Mouse (Mus musculus) hindbrain, embryonic 16.5 days (tissue): ENCODE measurements around the gene Olfr826. TPM values are rescaled to one million over a fixed set of nuclear protein-coding genes. Genes with fewer than 3 reads are reported as not detected.
"Not testable (repeated sequence)": the region's sequence is repeated elsewhere in the genome, so short reads cannot be mapped to it uniquely, and the experiment has no call there.

ENCODE experiments used
- ATAC-seq: fragments of 200-750 bp; cut with Nextera tagmentation; 2 replicates; pipeline ENCODE4 v1.8.0; 2017; ENCODE audit warnings: moderate TSS enrichment, moderate library complexity
- H3K27ac ChIP-seq: fragments of 300-500 bp; sonication (generic); 2 replicates; pipeline ENCODE4 v1.5.1; 2014; ENCODE audit warnings: low read depth, mild to moderate bottlenecking, control low read depth, low read length, moderate library complexity
- H3K27me3 ChIP-seq: fragments of 300-500 bp; sonication (generic); replicated peaks from 2 replicates; pipeline ENCODE4 v1.6.1; 2014; ENCODE audit warnings: low read length; ENCODE audit not compliant: control insufficient read depth, insufficient read depth
- H3K36me3 ChIP-seq: fragments of 300-500 bp; sonication (generic); 2 replicates; pipeline ENCODE4 v1.6.1; 2014; ENCODE audit warnings: mild to moderate bottlenecking, low read length, moderate library complexity, mixed read lengths; ENCODE audit not compliant: control insufficient read depth, insufficient read depth
- H3K4me1 ChIP-seq: fragments of 300-500 bp; sonication (generic); 2 replicates; pipeline ENCODE4 v1.6.1; 2014; ENCODE audit warnings: low read depth, low read length; ENCODE audit not compliant: control insufficient read depth, insufficient read depth
- H3K4me2 ChIP-seq: fragments of 300-500 bp; sonication (generic); 2 replicates; pipeline ENCODE4 v1.6.1; 2014; ENCODE audit warnings: mild to moderate bottlenecking, low read length, control low read depth, moderate library complexity
- H3K4me3 ChIP-seq: fragments of 300-500 bp; sonication (generic); 2 replicates; pipeline ENCODE4 v1.5.1; 2014; ENCODE audit warnings: mild to moderate bottlenecking, low read length, control low read depth, moderate library complexity
- H3K9ac ChIP-seq: fragments of 300-500 bp; sonication (generic); 2 replicates; pipeline ENCODE4 v1.6.1; 2014; ENCODE audit warnings: low read depth, mild to moderate bottlenecking, control low read depth, low read length, moderate library complexity
- H3K9me3 ChIP-seq: fragments of 300-500 bp; sonication (generic); 2 replicates; pipeline ENCODE4 v1.6.1; 2014; ENCODE audit warnings: mild to moderate bottlenecking, low read length, moderate library complexity; ENCODE audit not compliant: control insufficient read depth
- WGBS: fragments of 180-500 bp; shearing (Covaris S2); extraction: QIAGEN DNeasy Blood & Tissue Kit; methylation state at CpG from one replicate; pipeline ENCODE4 v1.1.7; 2014; 5-methylcytosine and 5-hydroxymethylcytosine counted together
- polyA plus RNA-seq: library from polyadenylated mRNA; unstranded; fragments of >200 nt; fragmentation: Nextera tagmentation; extraction: Ambion mirVana; gene quantifications from 2 replicates; pipeline ENCODE4 v1.2.1, GENCODE M21; 2015

Gene Olfr826
- not detected in 2 replicates for polyA plus RNA-seq

- H3K27me3 ChIP-seq = no peaks in the 10 kb centered on the region
- no peak within 1 kb of the TSS for H3K4me3 ChIP-seq
- H3K9me3 ChIP-seq = no peaks in the 10 kb centered on the region
- no peak within 1 kb of the TSS for H3K9ac ChIP-seq
- ATAC-seq = no peak
- H3K36me3 ChIP-seq = no peaks in the 10 kb centered on the region
- no peaks in the 10 kb centered on the region for H3K4me1 ChIP-seq
- no peak within 1 kb of the TSS for H3K4me2 ChIP-seq
- 89% methylated on average over 1 of the region's 1 CpGs for WGBS
- no peak within 1 kb of the TSS for H3K27ac ChIP-seq
Measured at GRCm38 (mm10) chr10:130184086-130184485, at the start of gene Olfr826. TSS of gene Olfr826 (minus strand) at chr10:130184186.

- 65% methylated on average over 1 of the region's 1 CpGs for WGBS
- H3K27me3 ChIP-seq = no peaks in the 10 kb centered on the region
- no peak overlapping the region for H3K4me2 ChIP-seq
- no peak overlapping the region for H3K4me3 ChIP-seq
- no peaks in the 10 kb centered on the region for H3K4me1 ChIP-seq
- H3K36me3 ChIP-seq = no peaks in the 10 kb centered on the region
- ATAC-seq = no peak
- no peaks in the 10 kb centered on the region for H3K9me3 ChIP-seq
- no peak overlapping the region for H3K9ac ChIP-seq
- H3K27ac ChIP-seq = no peak overlapping the region
Measured at GRCm38 (mm10) chr10:130232117-130232516, 48.1 kb upstream of the Olfr826 start.

DNA sequence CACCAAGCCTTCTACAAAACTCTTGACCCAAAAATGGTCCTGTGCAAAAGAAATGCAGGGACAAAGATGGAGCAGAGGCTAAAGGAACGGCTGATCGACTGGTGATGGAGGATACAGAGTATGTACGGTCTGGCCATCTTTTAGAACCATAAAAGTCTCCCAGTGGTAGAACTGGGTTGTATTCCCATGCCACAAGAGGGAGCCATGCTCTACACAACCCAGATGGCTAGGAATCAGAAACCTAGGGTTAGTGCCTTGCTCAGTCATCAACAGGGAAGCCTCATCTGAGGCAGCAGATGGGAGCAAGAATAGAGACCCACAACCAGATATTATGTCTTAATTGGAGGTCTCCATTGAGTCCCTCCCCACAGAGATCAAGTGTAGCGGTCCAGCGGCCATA, 45.6 kb upstream of the Olfr826 start:
- 84% methylated on average over 5 of the region's 5 CpGs for WGBS

GRCm38 (mm10) chr10:130228246-130228645, 44.3 kb upstream of the Olfr826 start:
- Histone ChIP-seq H3K4me3 (no peak overlapping the region), H3K36me3 (no peaks in the 10 kb centered on the region), H3K27ac (no peak overlapping the region), H3K4me2 (no peak overlapping the region), H3K27me3 (no peaks in the 10 kb centered on the region), H3K9me3 (no peaks in the 10 kb centered on the region), H3K9ac (no peak overlapping the region), H3K4me1 (no peaks in the 10 kb centered on the region)
- 0% methylated on average over 1 of the region's 1 CpGs for WGBS
- ATAC-seq = peak; percentile 95

More for the DNA sequence above, 45.6 kb upstream of the Olfr826 start:
- no peak overlapping the region for H3K9ac ChIP-seq
- H3K27ac ChIP-seq = no peak overlapping the region
- no peak overlapping the region for H3K4me3 ChIP-seq
- no peaks in the 10 kb centered on the region for H3K9me3 ChIP-seq
- H3K4me2 ChIP-seq = no peak overlapping the region
- no peaks in the 10 kb centered on the region for H3K36me3 ChIP-seq
- H3K27me3 ChIP-seq = no peaks in the 10 kb centered on the region
- H3K4me1 ChIP-seq = no peaks in the 10 kb centered on the region
- ATAC-seq = no peak

GRCm38 (mm10) chr10:130225034-130225433, 41.0 kb upstream of the Olfr826 start:
- ATAC-seq = no peak
- Histone ChIP-seq H3K4me3 (no peak overlapping the region), H3K27ac (no peak overlapping the region), H3K4me2 (no peak overlapping the region), H3K9ac (no peak overlapping the region), H3K27me3 (no peaks in the 10 kb centered on the region), H3K36me3 (no peaks in the 10 kb centered on the region), H3K9me3 (no peaks in the 10 kb centered on the region), H3K4me1 (no peaks in the 10 kb centered on the region)
- 76% methylated on average over 3 of the region's 3 CpGs for WGBS

DNA sequence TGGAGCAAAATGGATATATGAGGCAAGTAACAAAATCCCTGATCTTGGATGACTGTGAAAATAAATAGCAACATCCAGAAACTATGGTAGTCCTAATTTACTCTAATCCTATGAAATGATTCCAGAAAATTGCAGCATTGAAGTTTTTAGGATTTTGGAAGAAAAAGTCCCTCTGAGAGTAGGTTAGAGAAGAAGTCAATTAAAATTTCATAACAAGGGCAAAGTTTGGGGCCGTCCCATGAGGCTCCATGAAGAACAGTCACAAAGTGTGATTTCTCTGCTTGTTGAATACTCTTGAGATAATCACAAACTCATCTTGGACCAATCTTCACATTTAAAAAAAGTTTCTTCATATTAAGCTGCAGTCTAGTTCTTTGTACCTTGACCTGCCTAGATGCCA, 30.3 kb upstream of the Olfr826 start, which contains the start of gene Olfr827:
Gene Olfr827, minus strand, starts transcription at position 101 of the 400 bp plus-strand sequence.
- Histone ChIP-seq H3K27me3 (no peaks in the 10 kb centered on the region), H3K9me3 (no peaks in the 10 kb centered on the region), H3K27ac (no peak within 1 kb of the TSS), H3K36me3 (no peaks in the 10 kb centered on the region), H3K4me2 (no peak within 1 kb of the TSS), H3K4me3 (no peak within 1 kb of the TSS), H3K4me1 (no peaks in the 10 kb centered on the region), H3K9ac (no peak within 1 kb of the TSS)
- 87% methylated on average over 1 of the region's 1 CpGs for WGBS
- ATAC-seq = no peak

DNA sequence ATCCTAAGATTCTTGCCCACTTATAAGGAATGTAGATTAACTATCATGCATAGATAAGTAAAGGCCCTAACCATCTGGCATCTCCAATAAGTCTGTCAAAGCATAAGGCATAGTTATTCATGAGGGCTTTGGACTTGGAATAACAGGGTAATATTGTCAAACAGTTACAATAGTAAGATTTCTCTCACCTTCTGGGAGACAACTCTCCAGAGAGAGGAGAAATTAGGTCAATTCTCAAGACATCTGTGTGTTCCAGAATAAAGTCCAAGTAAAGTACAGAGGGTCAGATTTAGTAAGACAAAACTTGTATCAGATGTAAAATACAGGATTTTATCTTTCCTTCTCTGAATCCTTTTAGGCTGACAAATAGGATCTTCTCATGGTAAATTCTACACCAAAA, 17.3 kb downstream of the Olfr826 start, which contains the start of gene Olfr825:
Gene Olfr825, minus strand, starts transcription at position 101 of the 400 bp plus-strand sequence.
- Histone ChIP-seq H3K9ac (no peak within 1 kb of the TSS), H3K9me3 (no peaks in the 10 kb centered on the region), H3K4me1 (no peaks in the 10 kb centered on the region), H3K27ac (no peak within 1 kb of the TSS), H3K36me3 (no peaks in the 10 kb centered on the region), H3K4me2 (no peak within 1 kb of the TSS), H3K4me3 (no peak within 1 kb of the TSS), H3K27me3 (no peaks in the 10 kb centered on the region)
- no peak for ATAC-seq

- no peak overlapping the region for H3K4me2 ChIP-seq
- no peak overlapping the region for H3K4me3 ChIP-seq
- no peaks in the 10 kb centered on the region for H3K36me3 ChIP-seq
- no peaks in the 10 kb centered on the region for H3K27me3 ChIP-seq
- H3K4me1 ChIP-seq = no peaks in the 10 kb centered on the region
- no peak overlapping the region for H3K27ac ChIP-seq
- no peak overlapping the region for H3K9ac ChIP-seq
- no peaks in the 10 kb centered on the region for H3K9me3 ChIP-seq
- ATAC-seq = no peak
Measured at GRCm38 (mm10) chr10:130165196-130165595, 18.8 kb downstream of the Olfr826 start.

DNA sequence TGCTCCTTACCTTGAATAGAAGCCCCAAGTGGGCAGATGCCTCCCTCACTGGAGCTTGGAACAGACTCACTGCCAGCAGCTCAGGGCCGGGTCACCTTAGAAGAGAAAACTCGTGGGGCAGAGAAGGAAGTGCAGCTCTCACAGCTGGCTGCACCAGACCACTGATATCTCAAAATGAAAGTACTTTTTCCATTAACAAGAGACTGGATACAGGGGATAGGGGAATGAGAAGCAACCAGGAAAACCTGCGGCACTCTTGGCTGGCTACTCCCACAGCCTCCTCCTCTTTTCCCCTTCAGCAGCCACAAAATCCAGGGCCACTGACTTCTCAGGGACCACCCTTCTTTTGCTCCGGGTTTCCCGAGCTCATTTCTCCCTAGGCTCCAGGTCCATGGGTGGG, 39.9 kb downstream of the Olfr826 start:
- no peak overlapping the region for H3K9ac ChIP-seq
- H3K27me3 ChIP-seq = no peaks in the 10 kb centered on the region
- no peak for ATAC-seq
- no peak overlapping the region for H3K4me2 ChIP-seq
- no peak overlapping the region for H3K27ac ChIP-seq
- H3K9me3 ChIP-seq = no peaks in the 10 kb centered on the region
- H3K4me3 ChIP-seq = no peak overlapping the region
- H3K36me3 ChIP-seq = no peaks in the 10 kb centered on the region
- WGBS = 86% methylated on average over 5 of the region's 5 CpGs
- no peaks in the 10 kb centered on the region for H3K4me1 ChIP-seq

- H3K4me3 ChIP-seq, H3K9me3 ChIP-seq, ATAC-seq, H3K9ac ChIP-seq, H3K36me3 ChIP-seq, H3K4me1 ChIP-seq, H3K27me3 ChIP-seq, H3K4me2 ChIP-seq, H3K27ac ChIP-seq: not testable (repeated sequence)
- WGBS = 87% methylated on average over 5 of the region's 5 CpGs
Measured at GRCm38 (mm10) chr10:130142481-130142880, 41.5 kb downstream of the Olfr826 start.
